Mouse (Mus musculus): ENCODE results near the gene Gbp4.
"Not testable (repeated sequence)": the region's sequence is repeated elsewhere in the genome, so short reads cannot be mapped to it uniquely, and the experiment has no call there.

Gene Gbp4

DNA sequence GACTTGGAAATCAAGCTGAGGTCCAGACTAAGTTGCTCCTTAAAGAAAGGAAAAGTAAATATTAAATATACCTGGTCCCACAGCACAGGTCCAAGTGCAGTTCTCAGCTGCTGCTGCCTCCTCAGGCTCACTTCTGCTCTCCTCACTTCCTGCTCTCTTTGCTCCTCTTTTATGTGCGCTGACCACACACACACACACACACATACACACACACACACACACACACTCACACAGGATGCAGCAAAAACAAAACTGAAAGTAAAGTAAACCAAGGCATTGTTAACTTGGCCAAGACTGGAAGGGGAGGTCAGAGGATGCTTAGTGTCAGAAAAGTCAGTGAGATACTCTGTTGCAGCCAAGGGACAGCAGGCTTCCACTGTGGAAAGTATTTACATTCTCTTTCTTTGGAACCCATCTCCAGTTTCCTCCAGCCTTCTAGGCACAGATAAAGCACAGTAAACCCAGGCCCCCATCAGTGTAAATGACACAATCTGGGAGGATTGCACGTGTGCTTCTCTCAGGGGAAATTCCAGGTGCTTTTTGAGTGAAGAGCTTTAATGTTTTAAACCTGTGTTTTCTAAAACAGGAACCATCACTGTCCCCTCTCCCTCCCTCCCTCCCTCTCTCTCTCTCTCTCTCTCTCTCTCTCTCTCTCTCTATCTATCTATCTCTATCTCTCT is at the start of gene Gbp4, which contains the start of the genes Gbp9 and Gbp8:
Gbp4 (minus strand) TSS at position 178 of the 680 bp plus-strand sequence.
Gbp9 (minus strand) TSS at position 131 of the 680 bp plus-strand sequence.
Gbp8 (minus strand) TSS at position 132 of the 680 bp plus-strand sequence.
- not testable (repeated sequence) for DNase-seq (ENCODE audit: low spot score)

DNA sequence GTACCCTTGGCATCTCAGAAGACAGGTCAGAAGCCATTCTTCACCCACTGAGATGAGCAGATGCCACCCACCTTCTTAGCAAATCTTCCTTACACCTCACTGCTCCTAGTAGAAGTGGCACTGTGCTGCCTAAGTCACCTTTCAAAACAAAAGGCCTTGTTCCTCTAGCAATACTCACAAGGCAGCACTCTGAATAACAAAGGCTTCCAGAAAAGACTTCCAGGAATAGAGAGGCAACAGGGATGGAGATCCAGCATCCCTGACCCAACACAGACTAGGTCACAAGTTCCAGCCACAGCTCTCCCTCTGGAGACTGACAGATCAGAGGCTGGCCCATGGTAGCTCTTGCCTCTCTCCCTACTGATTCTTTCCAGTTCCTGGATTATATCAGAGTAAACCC is 42.1 kb upstream of the Gbp4 start:
- no peak for DNase-seq (ENCODE audit: low spot score)

DNA sequence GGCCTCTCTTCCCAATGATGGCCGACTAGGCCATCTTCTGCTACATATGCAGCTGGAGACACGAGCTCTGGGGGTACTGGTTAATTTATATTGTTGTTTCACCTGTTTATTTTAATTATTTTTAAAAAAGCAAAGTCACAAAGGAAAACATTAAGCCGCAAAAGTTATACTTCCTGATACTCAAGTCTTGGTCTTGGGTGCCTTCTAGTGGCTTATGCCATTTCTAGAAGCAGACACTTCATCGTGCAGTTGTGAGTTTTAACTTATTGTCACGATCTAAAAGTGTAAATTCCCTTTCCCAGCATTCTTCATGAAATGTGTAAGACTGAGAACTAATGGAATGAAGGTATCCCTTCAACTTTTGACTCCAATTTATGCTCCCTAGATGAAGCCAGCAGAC is 17.2 kb upstream of the Gbp4 start:
- no peak for DNase-seq (ENCODE audit: low spot score)

DNA sequence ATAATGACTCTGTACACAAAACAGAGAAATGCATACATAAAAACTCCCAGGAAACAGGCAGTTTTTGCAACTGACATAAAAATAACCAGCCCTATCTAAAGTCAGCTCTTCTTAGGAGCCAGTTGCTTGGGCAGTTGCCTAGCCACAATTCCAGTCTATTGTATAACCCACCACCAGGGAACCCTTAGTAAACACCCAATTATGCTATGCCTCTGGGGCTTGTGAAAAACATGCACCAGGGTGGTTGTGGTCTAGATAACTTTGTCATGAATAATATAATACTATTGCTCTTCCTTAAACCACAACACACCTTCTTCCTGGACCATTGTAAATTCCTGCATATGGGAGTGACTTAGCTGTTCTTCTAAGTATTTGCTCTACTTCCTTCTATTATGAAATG is 14.7 kb upstream of the Gbp4 start:
- DNase-seq (ENCODE audit: low spot score), result no peak

DNA sequence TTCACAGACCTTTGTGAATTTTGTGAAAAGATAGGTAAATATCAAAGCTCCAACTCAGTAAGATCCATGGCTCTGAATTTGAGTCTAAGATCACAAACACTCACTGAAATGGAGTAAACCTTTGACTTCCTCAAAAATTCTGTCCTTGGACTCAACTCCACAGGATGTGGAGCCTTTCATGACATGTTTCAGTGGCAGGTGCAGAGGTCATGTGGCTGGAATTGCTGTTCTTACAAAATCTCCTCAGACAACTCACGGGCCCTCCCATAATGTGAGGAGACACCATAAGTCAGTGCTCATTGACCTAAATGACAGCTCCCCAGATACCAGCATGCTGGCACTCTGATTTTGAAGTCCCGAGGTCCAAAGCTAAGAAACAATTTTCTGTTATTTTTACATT is 8.7 kb upstream of the Gbp4 start:
- DNase-seq (ENCODE audit: low spot score), result not testable (repeated sequence)

DNA sequence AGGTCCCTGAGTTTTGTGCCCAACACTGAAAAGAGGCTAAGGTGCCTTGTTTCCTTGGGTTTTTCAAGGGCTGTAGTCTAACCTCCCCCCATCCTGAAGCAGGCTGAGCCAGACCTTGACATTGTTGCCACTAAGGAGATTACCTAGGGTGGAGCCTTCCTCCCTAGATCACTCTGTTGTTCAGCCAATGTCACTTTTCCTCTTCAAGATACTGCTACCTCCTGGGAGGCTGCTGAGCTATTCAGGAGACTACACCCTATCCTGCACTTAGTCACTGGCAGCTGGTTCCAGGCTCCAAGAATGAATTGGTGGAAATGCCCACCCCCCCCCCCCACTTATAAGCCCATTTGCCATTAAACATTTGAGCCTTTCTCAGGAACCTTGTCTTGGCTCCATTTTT is 7.1 kb upstream of the Gbp4 start:
- DNase-seq (ENCODE audit: low spot score), result no peak

DNA sequence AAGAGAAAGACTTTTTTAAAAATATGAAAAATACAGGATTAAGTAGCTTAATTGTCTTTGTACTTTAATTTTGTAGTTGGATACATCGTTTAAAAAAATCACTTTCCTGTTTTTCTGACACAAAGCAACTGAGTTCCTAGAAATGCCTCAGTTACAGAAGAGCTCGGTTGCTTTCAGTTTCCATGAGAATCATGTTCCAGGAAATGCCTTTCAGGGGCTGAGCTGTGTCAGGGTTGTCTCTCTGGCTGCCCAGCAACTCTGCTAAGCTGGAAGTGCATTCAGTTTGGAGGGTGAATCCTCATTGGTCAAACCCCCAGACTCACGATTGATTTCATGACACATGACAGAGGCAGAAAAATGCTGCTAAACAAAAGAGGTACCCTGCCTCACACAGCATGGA is 6.3 kb upstream of the Gbp4 start:
- DNase-seq (ENCODE audit: low spot score), result not testable (repeated sequence)

DNA sequence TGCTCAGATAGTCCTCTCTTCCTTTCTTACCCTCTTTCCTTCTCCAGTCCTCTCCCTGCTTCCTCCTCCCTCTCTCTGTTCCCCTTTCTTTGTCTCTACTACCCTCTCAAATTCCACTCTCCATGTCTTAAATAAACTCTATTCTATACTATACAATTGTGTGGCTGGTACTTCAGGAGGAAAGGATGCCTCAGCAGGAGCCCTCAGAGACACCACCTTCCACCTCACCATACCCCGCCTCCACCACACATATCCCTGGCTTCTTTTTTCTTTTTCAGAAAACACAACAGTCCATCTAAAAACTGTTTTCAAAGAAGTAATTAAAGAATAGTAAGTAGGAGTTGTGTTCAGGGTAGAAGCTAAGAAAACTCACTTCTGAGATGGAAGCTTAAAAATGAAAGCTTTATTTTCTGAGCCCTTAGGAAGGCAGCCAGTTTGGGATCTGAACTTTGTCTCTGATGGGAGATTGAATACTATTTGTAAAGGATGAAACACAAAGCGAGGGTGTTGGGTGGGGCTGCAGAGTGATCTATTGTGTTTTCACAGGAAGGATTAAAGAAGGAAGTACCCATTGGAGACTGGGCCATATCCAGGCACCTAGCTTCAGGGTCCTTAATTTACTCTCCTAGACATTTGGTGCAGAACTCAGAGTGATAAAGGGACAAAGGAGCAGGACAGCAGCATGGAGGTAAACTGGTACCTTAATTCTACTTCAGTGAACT is 864 bp upstream of the Gbp4 start:
- DNase-seq (ENCODE audit: low spot score), result not testable (repeated sequence)

DNA sequence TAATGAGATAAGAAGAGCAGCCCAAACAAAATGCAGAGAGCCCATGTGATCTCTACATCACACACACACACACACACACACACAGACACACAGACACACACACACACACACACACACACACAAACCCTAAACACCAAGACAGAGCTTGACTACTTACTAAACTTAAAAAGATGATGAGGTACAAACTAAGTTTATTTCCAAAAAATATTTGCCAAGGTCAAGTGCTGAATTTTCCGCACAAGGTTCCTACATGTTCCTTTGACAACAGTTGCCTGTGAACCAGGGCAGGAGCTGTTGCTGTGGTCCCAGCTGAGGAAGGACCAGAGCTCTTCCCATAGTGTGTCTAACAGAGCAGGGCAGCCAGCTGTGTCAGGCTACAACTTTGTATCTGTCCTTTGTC is 480 bp downstream of the Gbp4 start:
- DNase-seq (ENCODE audit: low spot score), result no peak

DNA sequence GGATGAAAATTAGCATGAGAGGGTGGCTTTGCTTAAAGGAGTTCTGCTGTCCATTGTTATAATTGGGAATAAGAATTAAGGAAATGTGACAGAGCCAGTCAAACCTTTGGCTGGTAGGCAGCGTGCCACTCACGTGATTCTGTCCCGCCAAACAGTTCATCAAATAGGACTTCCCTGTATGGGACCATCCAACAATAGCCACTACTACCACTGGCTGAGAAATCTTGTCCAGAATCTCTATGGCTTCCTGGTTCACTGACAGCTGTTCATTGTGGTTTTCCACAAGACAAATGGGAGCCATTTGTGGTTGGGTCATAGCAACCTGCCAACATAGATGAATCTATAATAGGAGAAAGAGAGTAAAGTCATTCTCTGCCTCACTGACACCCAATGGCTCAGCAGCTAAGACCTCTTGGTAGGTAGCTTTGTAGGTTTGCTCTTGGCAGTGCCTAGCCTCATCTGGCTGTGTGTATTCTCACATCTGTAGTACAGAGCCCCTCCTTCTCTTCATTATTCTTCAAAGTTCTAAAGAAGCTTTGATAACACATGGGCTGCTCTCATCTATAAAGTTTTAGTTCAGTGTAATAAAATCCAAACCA is 2.6 kb downstream of the Gbp4 start:
- DNase-seq (ENCODE audit: low spot score), result not testable (repeated sequence)

DNA sequence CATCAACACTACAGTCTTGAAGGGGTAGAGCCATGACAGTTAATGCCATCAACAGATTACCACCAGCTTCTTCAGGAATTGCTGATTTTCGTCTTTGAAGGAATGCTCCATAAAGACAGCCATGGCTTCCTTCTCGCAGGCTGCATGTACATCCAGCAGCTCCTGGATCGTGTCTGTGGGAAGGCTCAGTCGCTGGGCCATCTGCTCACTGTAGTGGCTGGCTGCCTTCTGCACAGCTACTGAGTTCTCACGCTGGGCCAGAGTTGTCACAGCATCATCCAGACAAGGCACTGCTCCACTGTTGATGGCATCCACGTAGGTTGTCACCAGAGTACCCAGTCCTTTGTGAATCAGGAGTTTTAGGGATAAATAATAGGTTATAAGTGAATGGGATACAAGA is 17.7 kb downstream of the Gbp4 start:
- not testable (repeated sequence) for DNase-seq (ENCODE audit: low spot score)

DNA sequence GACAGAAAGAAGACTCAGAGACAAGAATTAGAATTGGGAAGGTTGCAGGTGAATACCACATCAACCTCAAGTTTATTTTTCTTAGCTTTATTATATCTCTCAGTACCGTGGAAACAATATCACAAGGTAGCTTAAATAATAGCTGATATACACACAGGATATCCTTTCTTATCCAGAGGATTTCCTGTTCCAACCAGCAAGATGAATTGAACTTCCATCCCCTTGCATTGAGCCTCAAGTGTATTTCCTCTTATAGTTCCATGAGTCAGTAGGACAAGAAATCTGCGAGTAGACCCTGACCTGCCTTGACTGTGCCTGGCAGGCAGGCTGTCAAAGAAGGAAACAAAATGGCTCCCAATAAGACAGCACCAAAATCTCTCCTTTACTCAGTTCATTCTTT is 23.6 kb downstream of the Gbp4 start:
- DNase-seq (ENCODE audit: low spot score), result no peak

DNA sequence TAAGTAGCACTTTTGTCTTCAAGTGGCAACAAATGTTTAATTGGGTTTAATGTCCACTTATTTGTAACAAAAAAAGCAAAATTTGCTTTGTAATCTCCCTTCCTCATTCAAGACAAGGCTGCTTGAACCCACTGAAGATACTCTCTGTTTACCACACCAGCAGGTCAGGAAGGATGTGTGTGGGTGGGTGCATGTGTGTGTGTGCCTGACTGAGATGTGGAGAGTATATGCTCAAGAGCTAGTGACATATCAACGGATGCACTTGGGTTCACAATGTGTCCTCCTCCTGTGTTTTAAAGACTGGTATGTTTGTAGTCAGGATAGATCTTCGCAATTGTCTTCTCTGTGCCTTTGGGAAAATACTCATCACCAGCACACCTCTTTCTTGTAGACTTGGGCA is 24.7 kb downstream of the Gbp4 start:
- DNase-seq (ENCODE audit: low spot score), result no peak

DNA sequence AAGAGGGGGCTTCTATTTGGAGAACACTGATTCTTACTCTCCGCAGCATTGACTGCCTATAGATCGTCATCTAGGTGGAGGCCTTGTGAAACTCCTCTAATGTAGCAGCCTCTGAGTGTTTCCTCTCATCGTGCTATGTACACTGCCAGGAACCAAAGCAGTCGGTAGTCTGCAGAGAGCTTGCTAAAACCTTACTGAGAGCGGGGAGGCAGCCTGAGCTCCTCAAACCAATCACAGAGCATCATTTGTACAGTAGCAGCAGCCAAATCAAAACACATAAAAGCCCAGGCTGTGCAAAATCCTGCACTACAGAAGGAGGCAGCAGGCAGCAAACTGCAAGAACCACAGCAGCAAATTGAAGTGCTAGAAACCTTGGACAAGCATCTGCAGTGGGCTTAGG is 25.7 kb downstream of the Gbp4 start:
- DNase-seq (ENCODE audit: low spot score), result no peak

DNA sequence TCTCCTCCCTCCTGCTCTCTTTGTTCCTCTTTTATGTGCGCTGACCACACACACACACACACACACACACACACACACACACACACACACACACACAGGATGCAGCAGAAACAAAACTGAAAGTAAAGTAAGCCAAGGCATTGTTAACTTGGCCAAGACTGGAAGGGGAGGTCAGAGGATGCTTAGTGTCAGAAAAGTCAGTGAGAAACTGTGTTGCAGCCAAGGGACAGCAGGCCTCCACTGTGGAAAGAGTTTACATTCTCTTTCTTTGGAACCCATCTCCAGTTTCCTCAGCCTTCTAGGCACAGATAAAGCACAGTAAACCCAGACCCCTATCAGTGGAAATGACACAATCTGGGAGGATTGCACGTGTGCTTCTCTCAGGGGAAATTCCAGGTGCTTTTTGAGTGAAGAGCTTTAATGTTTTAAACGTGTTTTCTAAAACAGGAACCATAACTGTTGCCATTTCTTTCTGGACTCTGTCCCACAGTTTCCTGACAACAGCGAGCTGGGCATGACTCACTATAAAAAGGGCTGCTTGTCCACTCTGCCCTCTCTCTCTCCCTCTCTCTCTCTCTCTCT is 29.0 kb downstream of the Gbp4 start:
- not testable (repeated sequence) for DNase-seq (ENCODE audit: low spot score)

DNA sequence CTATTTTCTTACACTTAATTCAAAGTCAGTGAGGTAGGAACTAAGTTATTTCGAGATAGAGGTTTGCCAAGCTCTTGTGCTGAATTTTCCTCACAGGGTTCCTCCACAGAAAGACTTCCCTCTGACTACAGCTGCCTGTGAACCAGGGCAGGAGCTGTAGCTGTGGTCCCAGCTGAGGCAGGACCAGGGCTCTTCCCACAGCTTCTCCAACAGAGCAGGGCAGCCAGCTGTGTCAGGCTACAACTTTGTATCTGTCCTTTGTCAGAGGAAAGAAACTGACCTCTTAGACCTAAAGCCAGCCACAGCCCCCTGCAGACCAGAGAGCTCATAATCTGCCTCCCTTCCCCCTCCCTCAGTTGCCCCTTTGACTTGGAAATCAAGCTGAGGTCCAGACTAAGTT is 29.6 kb downstream of the Gbp4 start:
- not testable (repeated sequence) for DNase-seq (ENCODE audit: low spot score)

DNA sequence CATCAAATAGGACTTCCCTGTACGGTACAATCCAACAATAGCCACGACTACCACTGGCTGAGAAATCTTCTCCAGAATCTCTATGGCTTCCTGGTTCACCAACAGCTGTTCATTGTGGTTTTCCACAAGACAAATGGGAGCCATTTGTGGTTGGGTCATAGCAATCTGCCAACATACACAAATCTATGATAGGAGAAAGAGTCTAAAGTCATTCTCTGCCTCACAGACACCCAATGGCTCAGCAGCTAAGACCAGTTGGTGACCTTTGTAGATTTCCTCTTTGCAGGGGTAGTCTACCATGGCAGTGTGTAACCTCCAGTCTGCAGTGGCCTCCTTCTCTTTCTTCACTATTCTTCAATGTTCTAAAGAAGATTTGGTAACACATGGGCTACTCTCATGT is 33.7 kb downstream of the Gbp4 start:
- not testable (repeated sequence) for DNase-seq (ENCODE audit: low spot score)

DNA sequence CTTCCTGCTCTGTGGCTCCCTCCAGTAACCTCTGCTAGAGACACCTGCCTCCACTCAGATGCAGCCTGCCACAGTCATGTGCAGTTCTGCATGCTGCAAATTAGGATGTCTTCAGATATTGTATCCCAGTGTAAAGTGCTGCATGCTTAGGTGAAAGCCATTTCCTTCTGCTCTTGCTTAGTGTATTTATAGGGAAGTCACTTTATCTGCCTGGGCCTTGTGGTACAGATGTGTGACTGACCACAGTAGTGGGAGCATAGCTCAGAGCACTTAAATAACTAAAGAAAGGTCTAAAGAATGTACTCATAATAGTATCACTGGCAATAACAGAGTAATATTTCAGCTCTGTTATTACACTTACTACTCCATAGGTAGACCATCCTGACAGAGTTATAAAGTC is 57.5 kb downstream of the Gbp4 start:
- DNase-seq (ENCODE audit: low spot score), result no peak

DNA sequence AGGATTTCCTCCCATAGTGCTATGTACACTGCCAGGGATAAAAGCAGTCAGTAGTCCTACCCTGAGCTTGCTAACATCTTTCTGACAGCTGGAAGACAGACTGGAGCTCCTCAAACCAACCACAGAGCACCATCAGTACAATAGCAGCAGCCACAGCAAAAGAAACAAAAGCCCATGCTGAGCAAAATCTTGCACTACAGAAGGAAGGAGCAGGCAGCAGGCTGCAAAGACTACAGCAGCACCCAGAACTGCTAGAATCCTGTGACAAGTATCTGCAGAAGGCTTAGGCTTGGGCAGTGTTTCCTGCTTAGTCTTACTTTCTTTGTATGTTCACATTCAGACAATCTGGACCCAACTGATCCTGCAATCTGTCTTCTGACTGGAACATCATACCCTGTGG is 71.0 kb downstream of the Gbp4 start:
- not testable (repeated sequence) for DNase-seq (ENCODE audit: low spot score)

Measured in c-Kit-positive CD71-positive TER-119-positive erythroid progenitor cells, embryonic 14.5 days (primary cell).